Mouse (Mus musculus) kidney, adult 9 months (tissue): ENCODE data around the gene Cnbd2.
A peak's percentile ranks its signal among the peaks of the same experiment; 100 is the strongest.
"Not testable (repeated sequence)": the region's sequence is repeated elsewhere in the genome, so short reads cannot be mapped to it uniquely, and the experiment has no call there.

Experiments
- DNase-seq: peaks from one replicate; pipeline ENCODE4 v3.0.0; 2022

Cnbd2 gene

GRCm38 (mm10) chr2:156393155-156393828 is 81.2 kb downstream of the Cnbd2 start:
- DNase-seq = peak; percentile 12

- DNase-seq = no peak
These were observed 82.2 kb downstream of the Cnbd2 start for GRCm38 (mm10) chr2:156394282-156394681.

- no peak for DNase-seq
These were observed 84.0 kb downstream of the Cnbd2 start for GRCm38 (mm10) chr2:156396096-156396495.

GRCm38 (mm10) chr2:156397988-156398387 is 85.9 kb downstream of the Cnbd2 start:
- DNase-seq = no peak

GRCm38 (mm10) chr2:156399485-156399884 is 87.4 kb downstream of the Cnbd2 start:
- DNase-seq = no peak

GRCm38 (mm10) chr2:156401331-156401730 is 89.2 kb downstream of the Cnbd2 start:
- DNase-seq = no peak

- DNase-seq = no peak
These were observed 89.9 kb downstream of the Cnbd2 start for GRCm38 (mm10) chr2:156402036-156402435.

GRCm38 (mm10) chr2:156406987-156407386 is 94.9 kb downstream of the Cnbd2 start:
- no peak for DNase-seq

GRCm38 (mm10) chr2:156408168-156408567 is 96.1 kb downstream of the Cnbd2 start:
- no peak for DNase-seq

- DNase-seq = not testable (repeated sequence)
These were observed 99.2 kb downstream of the Cnbd2 start for GRCm38 (mm10) chr2:156411348-156411747.

GRCm38 (mm10) chr2:156414996-156415395 is 102.9 kb downstream of the Cnbd2 start:
- DNase-seq = no peak

- no peak for DNase-seq
These were observed 103.6 kb downstream of the Cnbd2 start for GRCm38 (mm10) chr2:156415674-156416073.

- no peak for DNase-seq
These were observed 105.1 kb downstream of the Cnbd2 start for GRCm38 (mm10) chr2:156417194-156417593.

GRCm38 (mm10) chr2:156418467-156418866 is 106.4 kb downstream of the Cnbd2 start:
- DNase-seq = no peak

- no peak for DNase-seq
These were observed 108.2 kb downstream of the Cnbd2 start for GRCm38 (mm10) chr2:156420327-156420693.

- peak; percentile 68 for DNase-seq
These were observed 108.7 kb downstream of the Cnbd2 start, which contains the start of gene Epb41l1 for GRCm38 (mm10) chr2:156420694-156421380. Epb41l1 (plus strand) TSS chr2:156420909.

- DNase-seq = no peak
These were observed 109.4 kb downstream of the Cnbd2 start for GRCm38 (mm10) chr2:156421381-156422110.

- no peak for DNase-seq
These were observed 110.5 kb downstream of the Cnbd2 start for GRCm38 (mm10) chr2:156422631-156423030.

- DNase-seq = no peak
These were observed 111.6 kb downstream of the Cnbd2 start for GRCm38 (mm10) chr2:156423672-156424071.
